Mouse (Mus musculus) heart, embryonic 13.5 days (tissue): Measurements from ENCODE around the gene Il18bp. TPM values are rescaled to one million over a fixed set of nuclear protein-coding genes. Genes with fewer than 3 reads are reported as not detected.

Source experiments
- ATAC-seq: fragments of 200-750 bp; cut with Nextera tagmentation; 2 replicates; pipeline ENCODE4 v1.8.0; 2017; ENCODE audit warnings: moderate TSS enrichment; ENCODE audit not compliant: insufficient number of reproducible peaks, low FRiP score, low TSS enrichment; ENCODE audit errors: extremely low read depth
- H3K27ac ChIP-seq: fragments of 300-500 bp; sonication (generic); replicated peaks from 2 replicates; pipeline ENCODE4 v1.5.1; 2015; ENCODE audit warnings: moderate library complexity, mild to moderate bottlenecking, inconsistent platforms
- H3K27me3 ChIP-seq: fragments of 300-500 bp; sonication (generic); replicated peaks from 2 replicates; pipeline ENCODE4 v1.6.1; 2015; ENCODE audit warnings: mild to moderate bottlenecking, inconsistent platforms
- H3K36me3 ChIP-seq: fragments of 300-500 bp; sonication (generic); 2 replicates; pipeline ENCODE4 v1.6.1; 2015; ENCODE audit warnings: mild to moderate bottlenecking, inconsistent platforms
- H3K4me1 ChIP-seq: fragments of 300-500 bp; sonication (generic); 2 replicates; pipeline ENCODE4 v1.6.1; 2015; ENCODE audit warnings: inconsistent platforms
- H3K4me2 ChIP-seq: fragments of 300-500 bp; sonication (generic); 2 replicates; pipeline ENCODE4 v1.6.1; 2015; ENCODE audit warnings: inconsistent platforms, mild to moderate bottlenecking, moderate library complexity
- H3K4me3 ChIP-seq: fragments of 300-500 bp; sonication (generic); 2 replicates; pipeline ENCODE4 v1.5.1; 2015; ENCODE audit warnings: moderate library complexity, mild to moderate bottlenecking, inconsistent platforms
- H3K9ac ChIP-seq: fragments of 300-500 bp; sonication (generic); 2 replicates; pipeline ENCODE4 v1.6.1; 2015; ENCODE audit warnings: inconsistent platforms, mild to moderate bottlenecking, moderate library complexity
- H3K9me3 ChIP-seq: fragments of 300-500 bp; sonication (generic); 2 replicates; pipeline ENCODE4 v1.6.1; 2016; ENCODE audit warnings: inconsistent platforms
- WGBS: fragments of 180-500 bp; shearing (Covaris S2); methylation state at CpG from one replicate; pipeline ENCODE4 v1.1.7; 2015; ENCODE audit warnings: mixed read lengths; 5-methylcytosine and 5-hydroxymethylcytosine counted together
- polyA plus RNA-seq: library from polyadenylated mRNA; unstranded; fragments of >200 nt; fragmentation: Nextera tagmentation; extraction: Ambion mirVana; gene quantifications from 2 replicates; pipeline ENCODE4 v1.2.1, GENCODE M21; 2015

The Il18bp gene
- polyA plus RNA-seq, 1 experiment from 2014 or later = 1.5 TPM

DNA sequence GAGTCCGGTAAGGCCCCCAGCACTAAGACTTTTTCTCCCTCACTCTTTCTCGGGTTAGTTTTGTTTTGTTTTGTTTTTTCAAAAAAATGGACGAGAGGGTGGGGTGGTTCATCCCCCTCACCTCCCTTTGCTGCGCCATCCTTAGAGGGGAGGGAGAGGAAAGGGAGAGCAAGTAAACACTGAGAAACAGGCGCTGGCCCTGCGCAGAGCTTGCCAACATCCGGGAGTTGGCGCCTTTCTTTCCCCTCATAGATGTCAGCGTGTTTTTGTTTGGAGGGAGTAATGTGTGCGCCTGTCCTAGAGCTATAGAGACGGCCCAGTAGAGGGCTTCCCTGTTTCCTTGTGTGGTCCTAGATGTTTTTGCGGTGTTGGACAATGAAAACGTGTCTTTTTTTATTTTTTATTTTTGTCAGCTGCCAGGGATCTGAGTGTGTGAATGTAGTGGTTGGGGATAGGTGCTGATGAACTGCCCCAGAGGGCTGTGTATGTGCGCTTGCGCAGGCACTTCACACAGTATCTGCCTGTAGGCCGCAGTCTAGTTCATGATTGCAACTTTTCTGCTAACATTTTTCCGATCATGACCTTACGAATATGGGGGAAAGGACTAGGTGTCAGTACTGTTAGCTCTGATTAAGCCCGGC lies 47.5 kb downstream of the Il18bp start:
- peak overlapping the region; percentile 91 for H3K4me2 ChIP-seq
- peak overlapping the region; percentile 100 for H3K27ac ChIP-seq
- peak overlapping the region; percentile 75 for H3K4me3 ChIP-seq
- peak overlapping the region; percentile 94 for H3K9ac ChIP-seq
- ATAC-seq = peak; percentile 50; the same call in 1 of the 2 replicates
- no peaks in the 10 kb centered on the region for H3K9me3 ChIP-seq
- no peaks in the 10 kb centered on the region for H3K27me3 ChIP-seq
- peaks cover 79% of the 10 kb centered on the region for H3K4me1 ChIP-seq
- 3% methylated on average over 19 of the region's 19 CpGs for WGBS
- peaks cover 1% of the 10 kb centered on the region; the same call in 1 of the 2 replicates for H3K36me3 ChIP-seq

DNA sequence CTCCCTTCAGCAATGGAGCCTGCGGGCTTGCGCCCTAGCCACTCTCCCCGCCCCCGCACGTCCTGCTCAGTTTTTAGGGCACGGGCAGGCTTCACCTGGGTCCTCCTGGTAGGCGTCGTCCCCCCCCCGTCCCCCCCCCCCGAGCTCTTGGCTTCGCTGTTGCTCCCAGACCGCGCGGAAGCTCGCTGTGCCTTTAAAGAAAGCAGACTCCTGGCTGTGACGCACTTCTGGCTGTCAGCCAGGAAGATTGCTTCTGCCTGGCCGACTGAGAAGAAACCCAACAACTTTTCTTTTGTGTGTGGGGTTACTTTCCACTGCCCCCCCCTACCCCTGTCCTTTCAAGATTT lies 48.1 kb downstream of the Il18bp start:
- peak overlapping the region; percentile 75 for H3K4me3 ChIP-seq
- no peaks in the 10 kb centered on the region for H3K27me3 ChIP-seq
- ATAC-seq = peak; percentile 58; the same call in 1 of the 2 replicates
- no peaks in the 10 kb centered on the region for H3K36me3 ChIP-seq
- peak overlapping the region; percentile 94 for H3K9ac ChIP-seq
- peak overlapping the region; percentile 100 for H3K27ac ChIP-seq
- H3K4me1 ChIP-seq = peaks cover 83% of the 10 kb centered on the region
- peak overlapping the region; percentile 91 for H3K4me2 ChIP-seq
- 2% methylated on average over 10 of the region's 17 CpGs for WGBS
- H3K9me3 ChIP-seq = no peaks in the 10 kb centered on the region

DNA sequence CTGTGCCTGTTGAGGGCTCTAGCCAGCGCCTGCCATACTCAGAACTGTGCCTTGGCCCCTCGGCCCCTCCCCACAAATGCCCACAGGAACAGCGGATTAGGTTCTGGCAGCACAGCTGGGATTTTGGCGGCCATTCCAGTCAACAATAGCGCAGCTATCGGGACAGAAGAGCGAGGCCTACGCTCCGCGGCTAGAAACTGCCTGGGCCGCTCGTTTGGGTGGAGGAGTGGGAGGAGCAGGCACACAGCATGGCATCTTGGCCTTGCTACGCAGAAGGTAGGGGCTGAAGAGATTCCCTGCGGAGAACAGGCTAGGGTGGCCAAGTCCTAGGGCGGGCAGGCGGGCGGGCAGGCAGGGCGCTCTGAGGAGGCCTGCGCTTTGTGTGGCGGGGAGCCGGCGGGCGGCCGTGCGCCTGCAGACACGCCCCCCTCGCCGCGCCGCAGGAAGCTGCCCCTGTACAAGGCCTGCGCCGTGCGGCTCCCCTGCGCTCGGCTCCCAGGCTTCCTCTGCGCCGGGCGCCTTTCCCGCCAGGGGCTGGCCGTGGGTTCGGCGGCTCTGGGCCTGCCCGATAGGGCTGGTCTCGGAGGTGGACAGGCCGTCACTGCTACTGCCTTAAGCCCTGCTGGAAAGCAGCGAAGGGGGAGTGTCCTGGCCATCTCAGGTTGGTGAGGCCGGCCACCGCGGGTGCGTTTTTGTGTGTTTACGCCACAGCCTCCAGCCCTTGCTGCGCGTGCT lies 48.6 kb downstream of the Il18bp start:
- H3K4me3 ChIP-seq = peak overlapping the region; percentile 75
- H3K4me1 ChIP-seq = peaks cover 83% of the 10 kb centered on the region
- H3K27ac ChIP-seq = peak overlapping the region; percentile 100
- ATAC-seq = peak; percentile 74
- no peaks in the 10 kb centered on the region for H3K36me3 ChIP-seq
- no peaks in the 10 kb centered on the region for H3K27me3 ChIP-seq
- peak overlapping the region; percentile 91 for H3K4me2 ChIP-seq
- H3K9me3 ChIP-seq = no peaks in the 10 kb centered on the region
- peak overlapping the region; percentile 94 for H3K9ac ChIP-seq
- WGBS = 1% methylated on average over 47 of the region's 53 CpGs

DNA sequence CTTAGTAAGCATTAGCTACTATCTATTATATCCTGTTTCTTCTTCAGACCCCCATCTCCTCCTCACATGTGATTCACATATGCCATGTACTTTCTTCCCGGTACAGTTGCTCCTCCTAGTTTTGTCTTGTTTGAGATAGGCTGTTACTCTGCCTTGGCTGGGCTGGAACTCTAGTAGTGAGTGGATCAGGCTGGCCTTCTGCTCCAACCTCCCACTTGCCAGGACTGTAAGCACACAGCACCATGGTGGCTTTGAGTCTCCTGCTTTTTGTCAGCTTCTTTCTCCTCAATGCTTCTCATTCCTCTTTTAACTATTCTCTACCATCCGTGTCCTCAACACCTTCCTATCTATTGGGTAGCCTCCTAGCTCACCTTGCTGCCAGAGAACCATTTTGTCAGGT lies 49.7 kb downstream of the Il18bp start:
- peaks cover 72% of the 10 kb centered on the region for H3K4me1 ChIP-seq
- H3K27me3 ChIP-seq = no peaks in the 10 kb centered on the region
- no peak overlapping the region for H3K4me3 ChIP-seq
- ATAC-seq = no peak
- no peaks in the 10 kb centered on the region for H3K36me3 ChIP-seq
- H3K27ac ChIP-seq = peak overlapping the region; percentile 100
- peak overlapping the region; percentile 94 for H3K9ac ChIP-seq
- 56% methylated on average over 2 of the region's 2 CpGs for WGBS
- H3K9me3 ChIP-seq = no peaks in the 10 kb centered on the region
- peak overlapping the region; percentile 91 for H3K4me2 ChIP-seq

DNA sequence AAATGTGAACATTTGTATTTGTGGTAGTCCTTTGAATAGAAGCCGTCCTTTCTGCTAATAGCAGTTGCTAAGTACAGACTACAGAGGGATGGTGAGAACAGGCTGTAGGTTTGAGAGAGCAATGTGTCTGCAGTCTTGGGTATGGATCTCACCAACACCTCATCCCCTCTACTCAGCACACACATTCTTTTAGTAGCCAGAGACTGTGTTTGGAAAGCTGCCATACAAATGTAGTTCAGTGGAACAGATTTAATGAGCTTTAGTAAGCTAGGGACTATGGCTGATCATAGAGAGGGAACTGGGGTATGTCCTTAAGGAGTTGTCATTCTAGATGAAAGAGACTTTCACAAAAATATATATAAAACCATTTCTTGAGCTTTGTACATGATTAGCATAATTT lies 51.2 kb downstream of the Il18bp start:
- Histone ChIP-seq H3K4me3 (no peak overlapping the region), H3K27ac (peak overlapping the region; percentile 67)

DNA sequence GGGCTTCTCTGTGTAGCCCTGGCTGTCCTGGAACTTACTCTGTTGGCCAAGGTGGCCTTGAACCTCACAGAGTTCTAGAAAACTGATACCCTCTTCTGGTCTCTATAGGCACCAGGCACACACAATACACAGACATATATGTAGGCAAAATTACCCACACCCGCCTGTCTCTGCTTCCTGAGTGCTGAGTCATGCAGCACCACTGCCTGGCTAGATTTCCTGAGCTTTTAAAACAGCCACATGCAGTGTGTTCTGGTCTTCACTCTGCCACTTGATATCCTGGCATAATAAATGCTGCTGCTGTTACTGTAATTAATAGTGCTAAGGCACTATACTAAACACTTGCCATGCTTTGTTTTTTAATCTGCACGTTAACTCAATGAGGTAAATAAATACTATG lies 52.9 kb downstream of the Il18bp start:
- Histone ChIP-seq H3K9me3 (no peaks in the 10 kb centered on the region), H3K36me3 (no peaks in the 10 kb centered on the region), H3K4me1 (peaks cover 46% of the 10 kb centered on the region), H3K27me3 (no peaks in the 10 kb centered on the region), H3K9ac (no peak overlapping the region), H3K4me3 (no peak overlapping the region), H3K27ac (no peak overlapping the region), H3K4me2 (no peak overlapping the region)
- 49% methylated on average over 2 of the region's 2 CpGs for WGBS
- ATAC-seq = no peak

More for the DNA sequence above, 51.2 kb downstream of the Il18bp start:
- no peak for ATAC-seq
- no peaks in the 10 kb centered on the region for H3K27me3 ChIP-seq
- no peak overlapping the region for H3K4me2 ChIP-seq
- 49% methylated on average over 1 of the region's 1 CpGs for WGBS
- H3K9ac ChIP-seq = no peak overlapping the region
- peaks cover 57% of the 10 kb centered on the region for H3K4me1 ChIP-seq
- H3K36me3 ChIP-seq = no peaks in the 10 kb centered on the region
- no peaks in the 10 kb centered on the region for H3K9me3 ChIP-seq

Other genes with a start within 250 kb of the Il18bp start
- gene Phox2a, start 200.4 kb downstream of the Il18bp start, polyA plus RNA-seq = 0.11 and 0.32 TPM in 2 replicates
- 44.9 and 56.3 TPM in 2 replicates for gene Inppl1, start 180.5 kb downstream of the Il18bp start, polyA plus RNA-seq
- gene Folr2, start 161.5 kb downstream of the Il18bp start, polyA plus RNA-seq = 1.6 and 1.8 TPM in 2 replicates
- 61.7 and 64.4 TPM in 2 replicates for gene Anapc15, start 155.0 kb downstream of the Il18bp start, polyA plus RNA-seq
- 4.7 and 6.4 TPM in 2 replicates for gene Folr1, start 147.9 kb downstream of the Il18bp start, polyA plus RNA-seq
- gene Lamtor1, start 112.8 kb downstream of the Il18bp start, polyA plus RNA-seq = 140 and 155 TPM in 2 replicates
- 0.10 and 0.27 TPM in 2 replicates for gene Tomt, start 112.3 kb downstream of the Il18bp start, polyA plus RNA-seq
- 4.1 and 5.1 TPM in 2 replicates for gene Lrrc51, start 84.8 kb downstream of the Il18bp start, polyA plus RNA-seq
- 39.7 and 41.7 TPM in 2 replicates for gene Numa1, start 84.6 kb downstream of the Il18bp start, polyA plus RNA-seq
- gene Rnf121, start 46.8 kb upstream of the Il18bp start, polyA plus RNA-seq = 17.0 and 17.2 TPM in 2 replicates
- gene Xndc1, start 46.8 kb upstream of the Il18bp start, polyA plus RNA-seq = 19.3 and 25.2 TPM in 2 replicates
- 0.91 and 1.0 TPM in 2 replicates for gene Xntrpc, start 47.0 kb upstream of the Il18bp start, polyA plus RNA-seq
- gene Trpc2, start 64.4 kb upstream of the Il18bp start, polyA plus RNA-seq = not detected in 2 replicates
- gene Art1, start 83.1 kb upstream of the Il18bp start, polyA plus RNA-seq = 3.5 and 4.7 TPM in 2 replicates
- gene Art5, start 90.8 kb upstream of the Il18bp start, polyA plus RNA-seq = 0.83 and 1.5 TPM in 2 replicates
- gene Chrna10, start 98.1 kb upstream of the Il18bp start, polyA plus RNA-seq = 0.06 and 0.11 TPM in 2 replicates
- gene Nup98, start 191.5 kb upstream of the Il18bp start, polyA plus RNA-seq = 21.1 and 22.0 TPM in 2 replicates
- 56.3 and 61.3 TPM in 2 replicates for gene Pgap2, start 191.5 kb upstream of the Il18bp start, polyA plus RNA-seq
- 43.8 and 46.5 TPM in 2 replicates for gene Rhog, start 237.4 kb upstream of the Il18bp start, polyA plus RNA-seq
- 11.7 and 13.0 TPM in 2 replicates for gene Stim1, start 249.1 kb upstream of the Il18bp start, polyA plus RNA-seq